ENCODE assay signal across 13 mouse cellular contexts in the genomic region with DNA sequence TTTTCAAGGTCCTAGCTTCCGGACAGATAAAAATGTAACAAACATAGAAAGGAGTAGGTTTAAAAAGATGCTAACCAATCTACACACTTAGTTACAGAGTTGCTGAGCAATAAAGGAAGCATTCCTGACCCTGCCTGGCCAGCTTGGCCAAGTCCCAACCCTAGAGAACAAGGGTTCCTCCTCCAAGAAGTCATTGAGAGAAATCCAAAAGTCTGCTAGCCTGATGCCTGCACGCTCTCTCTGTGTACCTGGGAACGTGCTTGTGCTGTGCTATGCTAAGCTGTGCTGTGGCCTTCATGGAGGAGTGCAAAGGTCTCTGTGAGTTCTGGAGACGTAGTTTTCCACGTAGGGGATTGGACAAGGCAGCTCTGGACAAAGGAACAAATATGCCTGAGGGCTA. TPM values are rescaled to one million over a fixed set of nuclear protein-coding genes. Genes with fewer than 3 reads are reported as not detected.
DNase-seq lines count a peak whose midpoint lies in the region; ATAC-seq lines count a peak whose summit lies in the region.
"Had no signal": no experiment of that assay in that cellular context is flagged by ENCODE, and none has a peak within 500 bp of the region (broad histone marks: within the 10 kb centered on the region; RNA-seq: fewer than 3 reads in every experiment).

No protein-coding gene starts in this region.

- ATAC-seq in erythroid progenitor cell, adult 5-6 weeks (replicated peaks; ENCODE audit: low FRiP score, poor library complexity, severe bottlenecking) = no peak
- ATAC-seq: liver, embryonic 12.5 days; Patski had no signal

- peak; percentile 42 to 49 for DNase-seq in cerebellum, postnatal 10 days
- no peak for DNase-seq in cerebellum, adult 11 months
- peak; percentile 5 for DNase-seq in kidney, adult 9 months
- DNase-seq in kidney, adult 11 months = no peak
- DNase-seq in 3T3-L1 (ENCODE audit: low read depth, low spot score) = peak; percentile 36
- DNase-seq in fibroblast of lung, adult 2 months (ENCODE audit: low read depth) = peak; percentile 20
- no peak for DNase-seq in spleen, adult 18-20 months
- DNase-seq: B cell, adult 2 months; right cerebral cortex, postnatal 14 days had no signal

RNA-seq across cellular contexts. Expression of gene Tox2, which starts 8.4 kb away (rescaled TPM):
- not detected in 2 replicates for total RNA-seq in erythroid progenitor cell, adult 5-6 weeks (2015; ENCODE audit: low replicate concordance)
- not detected in 2 replicates for total RNA-seq in erythroid progenitor cell, adult 5-6 weeks (2017; ENCODE audit: low replicate concordance)
- total RNA-seq: hematopoietic stem cell, adult 5-6 weeks had no signal

Comparison
In these comparisons a context has a peak if more than half of its experiments do, and no peak if none do; other contexts are left out.
1. DNase-seq: peak in cerebellum, postnatal 10 days (2 of 2), kidney, adult 9 months (single experiment), 3T3-L1 (single experiment) and fibroblast of lung, adult 2 months (single experiment); none in cerebellum, adult 11 months (single experiment), kidney, adult 11 months (single experiment) and spleen, adult 18-20 months (0 of 2).